Mouse (Mus musculus) macrophage (primary cell): ENCODE measurements around the gene Lactb. TPM values are rescaled to one million over a fixed set of nuclear protein-coding genes. Genes with fewer than 3 reads are reported as not detected.
A peak's percentile ranks its signal among the peaks of the same experiment; 100 is the strongest.

Experiments used
- H3K27ac ChIP-seq: fragments of 350-480 bp; formaldehyde crosslinking; 2 replicates; pipeline ENCODE4 v1.9.0; 2021
- H3K36me3 ChIP-seq: fragments of 350-480 bp; formaldehyde crosslinking; 2 replicates; pipeline ENCODE4 v1.9.0; 2021; ENCODE audit errors: inconsistent target
- H3K4me3 ChIP-seq: fragments of 350-480 bp; formaldehyde crosslinking; 2 replicates; pipeline ENCODE4 v1.9.0; 2021; ENCODE audit errors: inconsistent target
- H3K79me2 ChIP-seq: fragments of 350-480 bp; formaldehyde crosslinking; 2 replicates; pipeline ENCODE4 v1.9.0; 2021; ENCODE audit errors: inconsistent target
- WGBS: methylation state at CpG from one replicate; pipeline ENCODE4 v1.1.7; 2026; ENCODE audit warnings: inconsistent platforms; ENCODE audit not compliant: missing documents; 5-methylcytosine and 5-hydroxymethylcytosine counted together
- polyA plus RNA-seq: library from polyadenylated mRNA; stranded (reverse); fragments of 250-400 nt; gene quantifications from 3 replicates; pipeline ENCODE4 v1.2.4, GENCODE M21; 2018; ENCODE audit warnings: inconsistent platforms

Lactb gene
- polyA plus RNA-seq, 1 experiment from 2014 or later = 53.6 TPM

DNA sequence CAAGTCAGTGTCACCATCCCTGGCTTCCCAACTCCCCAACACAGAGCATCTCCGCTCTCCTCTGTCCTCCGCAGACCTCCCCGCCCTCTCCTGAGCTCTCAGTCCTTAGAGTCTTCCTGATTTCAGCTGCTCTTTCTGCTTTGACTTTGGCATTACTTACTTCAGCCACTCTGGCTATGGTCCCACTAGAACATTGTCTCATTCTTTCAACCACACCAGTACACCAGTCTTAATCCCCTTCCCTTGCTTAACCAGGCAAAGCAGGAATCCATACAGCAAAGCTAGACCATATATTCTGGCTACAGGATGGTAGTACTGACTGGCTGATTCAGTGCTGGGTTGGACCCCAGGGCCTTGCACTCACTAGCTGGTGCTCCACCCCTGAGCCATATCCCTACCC lies 17.8 kb downstream of the Lactb start:
- no peak overlapping the region for H3K4me3 ChIP-seq
- H3K79me2 ChIP-seq = no peaks in the 10 kb centered on the region
- 0 out of 2 replicates have a peak, but pooled peaks cover 10% of the 10 kb centered on the region for H3K36me3 ChIP-seq
- no peak overlapping the region for H3K27ac ChIP-seq
- WGBS = 100% methylated on average over 3 of the region's 3 CpGs

DNA sequence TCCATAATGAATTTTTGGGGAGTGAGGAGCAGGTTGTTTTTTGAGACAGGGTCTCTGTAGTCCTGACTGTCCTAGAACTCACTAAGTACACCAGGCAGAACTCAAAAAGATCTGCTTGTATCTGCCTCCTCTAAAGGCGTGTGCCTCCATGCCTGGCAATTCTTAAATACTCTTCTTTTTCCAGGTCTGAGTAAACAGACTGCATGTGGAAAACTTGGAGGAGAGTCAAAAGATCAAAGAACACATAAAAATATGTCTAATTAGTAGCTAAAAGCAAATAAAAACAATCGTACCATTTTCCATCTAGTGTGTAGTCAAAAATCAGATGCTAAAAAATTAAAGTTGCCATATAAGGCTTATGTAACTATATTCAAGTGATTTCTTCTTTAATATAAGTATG lies 22.4 kb downstream of the Lactb start:
- Histone ChIP-seq H3K36me3 (peaks cover 22% of the 10 kb centered on the region; the same call in 1 of the 2 replicates), H3K27ac (no peak overlapping the region), H3K79me2 (peaks cover 4% of the 10 kb centered on the region; the same call in 1 of the 2 replicates), H3K4me3 (no peak overlapping the region)
- 100% methylated on average over 2 of the region's 2 CpGs for WGBS

DNA sequence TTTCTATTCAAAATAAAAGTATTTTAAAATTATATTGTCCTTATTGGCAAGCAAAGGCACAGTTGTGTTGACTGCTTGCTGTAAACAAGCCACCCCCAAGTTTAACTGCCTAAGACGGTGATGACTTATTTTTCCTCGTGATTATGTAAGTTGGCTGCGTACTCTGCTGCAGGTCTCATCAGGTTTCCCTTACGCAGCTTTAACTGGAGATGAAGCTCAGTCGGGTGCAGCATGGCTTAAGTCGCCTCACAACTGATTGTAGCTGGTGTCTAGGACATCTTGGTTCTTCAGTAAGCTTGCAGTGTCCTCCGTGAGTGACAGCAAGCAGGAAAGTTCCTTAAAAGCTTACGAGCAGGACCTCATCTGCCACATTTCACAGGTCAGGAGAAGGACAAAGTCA lies 23.0 kb downstream of the Lactb start:
- 93% methylated on average over 4 of the region's 8 CpGs for WGBS
- H3K4me3 ChIP-seq = no peak overlapping the region
- no peak overlapping the region for H3K27ac ChIP-seq
- peaks cover 9% of the 10 kb centered on the region for H3K79me2 ChIP-seq
- peaks cover 22% of the 10 kb centered on the region; the same call in 1 of the 2 replicates for H3K36me3 ChIP-seq

DNA sequence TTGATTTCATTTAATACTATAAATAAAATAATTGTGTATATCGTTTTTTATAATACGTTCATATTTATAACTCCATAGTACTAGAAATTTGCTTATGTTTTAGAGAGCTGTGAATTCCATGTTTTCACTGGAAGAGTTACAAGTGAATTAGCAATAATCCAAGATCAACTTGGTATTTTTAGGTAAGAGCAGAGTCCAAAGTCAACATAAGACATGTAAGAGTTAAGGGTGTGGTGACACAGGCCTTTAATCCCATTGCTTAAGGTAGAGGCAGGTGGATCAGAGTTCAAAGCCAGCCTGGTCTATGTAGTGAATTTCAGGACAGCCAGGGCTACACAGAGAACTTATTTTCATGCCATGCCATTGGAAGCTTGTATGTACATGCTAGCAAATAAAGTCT lies 26.7 kb downstream of the Lactb start:
- H3K4me3 ChIP-seq = no peak overlapping the region
- peaks cover 20% of the 10 kb centered on the region for H3K79me2 ChIP-seq
- 100% methylated on average over 2 of the region's 2 CpGs for WGBS
- H3K36me3 ChIP-seq = peaks cover 11% of the 10 kb centered on the region; the same call in 1 of the 2 replicates
- no peak overlapping the region for H3K27ac ChIP-seq

GRCm38 (mm10) chr9:66945647-66946641 lies 29.3 kb downstream of the Lactb start, which contains the start of gene Rps27l:
TSS of gene Rps27l (plus strand) at chr9:66946086.
- peaks cover 20% of the 10 kb centered on the region for H3K79me2 ChIP-seq
- WGBS = under 1% methylated on average over 74 of the region's 77 CpGs
- peak within 1 kb of the TSS; percentile 77 for H3K27ac ChIP-seq
- H3K4me3 ChIP-seq = peak within 1 kb of the TSS; percentile 83
- H3K36me3 ChIP-seq = peaks cover 11% of the 10 kb centered on the region; the same call in 1 of the 2 replicates

DNA sequence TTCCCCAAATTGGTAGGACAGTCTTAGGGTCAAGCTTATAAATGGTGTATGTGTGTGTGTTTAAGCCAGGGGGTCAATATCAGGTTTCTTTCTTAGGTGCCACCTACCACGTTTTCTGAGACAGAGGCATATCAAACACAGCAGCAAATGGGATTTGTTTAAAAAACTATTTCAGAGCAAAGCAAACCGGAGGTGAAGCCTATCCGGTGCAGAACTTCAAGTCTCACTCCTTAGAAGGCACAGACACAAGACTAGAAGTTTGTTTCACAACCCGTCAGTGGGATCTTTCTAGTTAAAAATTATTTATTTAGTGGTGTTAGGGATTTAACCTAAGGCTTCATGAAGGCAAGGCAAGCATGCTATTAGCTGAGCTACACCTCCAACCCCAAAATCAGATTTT lies 30.1 kb downstream of the Lactb start:
- H3K27ac ChIP-seq = peak overlapping the region; percentile 77
- H3K4me3 ChIP-seq = peak overlapping the region; percentile 83
- H3K79me2 ChIP-seq = peaks cover 20% of the 10 kb centered on the region
- peaks cover 11% of the 10 kb centered on the region; the same call in 1 of the 2 replicates for H3K36me3 ChIP-seq
- WGBS = 12% methylated on average over 4 of the region's 4 CpGs

GRCm38 (mm10) chr9:66938836-66939235 lies 36.4 kb downstream of the Lactb start:
- H3K36me3 ChIP-seq = no peaks in the 10 kb centered on the region
- WGBS = 4% methylated on average over 4 of the region's 4 CpGs
- H3K79me2 ChIP-seq = no peaks in the 10 kb centered on the region
- no peak overlapping the region for H3K27ac ChIP-seq
- H3K4me3 ChIP-seq = no peak overlapping the region

GRCm38 (mm10) chr9:66937507-66937906 lies 37.8 kb downstream of the Lactb start:
- Histone ChIP-seq H3K36me3 (no peaks in the 10 kb centered on the region), H3K4me3 (no peak overlapping the region), H3K79me2 (no peaks in the 10 kb centered on the region), H3K27ac (no peak overlapping the region)
- WGBS = 50% methylated on average over 8 of the region's 8 CpGs

- Histone ChIP-seq H3K79me2 (no peaks in the 10 kb centered on the region), H3K4me3 (no peak overlapping the region), H3K27ac (no peak overlapping the region), H3K36me3 (no peaks in the 10 kb centered on the region)
- 94% methylated on average over 19 of the region's 19 CpGs for WGBS
Observed at GRCm38 (mm10) chr9:66933869-66934808, 41.1 kb downstream of the Lactb start.

DNA sequence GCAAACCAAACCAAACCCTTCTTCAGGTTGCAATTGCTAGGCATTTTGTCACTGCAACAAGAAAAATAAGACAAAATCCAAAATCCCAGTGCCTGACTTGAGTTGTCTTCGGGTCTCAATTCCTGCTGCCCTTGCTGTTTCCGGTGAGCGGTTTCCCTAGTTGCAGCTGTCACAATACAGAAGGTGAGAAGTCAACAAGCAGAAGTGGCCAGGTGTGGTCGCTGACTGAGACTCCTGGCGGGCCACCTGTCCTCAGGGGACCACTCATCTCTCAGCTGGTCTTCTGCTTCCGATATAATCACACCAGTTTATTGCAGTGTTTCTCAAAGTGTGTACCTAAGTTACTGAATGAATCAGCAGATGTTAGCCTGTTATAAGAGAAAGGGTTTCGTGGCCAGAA lies 44.9 kb downstream of the Lactb start:
- WGBS = 84% methylated on average over 7 of the region's 7 CpGs
- H3K79me2 ChIP-seq = no peaks in the 10 kb centered on the region
- no peaks in the 10 kb centered on the region for H3K36me3 ChIP-seq
- no peak overlapping the region for H3K27ac ChIP-seq
- no peak overlapping the region for H3K4me3 ChIP-seq

GRCm38 (mm10) chr9:66927696-66928402 lies 47.4 kb downstream of the Lactb start:
- H3K4me3 ChIP-seq = no peak overlapping the region
- no peaks in the 10 kb centered on the region for H3K79me2 ChIP-seq
- no peak overlapping the region for H3K27ac ChIP-seq
- H3K36me3 ChIP-seq = no peaks in the 10 kb centered on the region
- 96% methylated on average over 6 of the region's 8 CpGs for WGBS

DNA sequence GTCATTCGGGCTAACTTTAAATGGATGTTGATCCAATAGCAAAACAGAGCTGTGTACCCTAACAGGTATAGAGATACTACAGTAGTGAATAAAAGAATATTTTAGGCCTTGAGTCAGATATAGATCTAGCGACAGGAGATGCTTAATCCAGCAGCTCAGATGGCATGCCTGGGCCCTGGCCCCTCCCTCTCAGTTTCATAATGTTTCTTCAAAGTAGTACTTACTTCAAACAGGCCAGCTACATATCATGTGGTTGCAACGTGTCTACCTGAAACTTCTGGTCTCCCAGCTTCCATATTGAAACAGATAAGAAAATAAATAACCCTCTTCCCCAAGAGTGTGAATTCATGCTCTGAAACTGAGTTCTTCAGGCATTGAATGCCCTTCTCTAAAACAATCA lies 49.4 kb downstream of the Lactb start:
- no peak overlapping the region for H3K4me3 ChIP-seq
- no peaks in the 10 kb centered on the region for H3K36me3 ChIP-seq
- no peaks in the 10 kb centered on the region for H3K79me2 ChIP-seq
- WGBS = 79% methylated on average over 3 of the region's 3 CpGs
- no peak overlapping the region for H3K27ac ChIP-seq

DNA sequence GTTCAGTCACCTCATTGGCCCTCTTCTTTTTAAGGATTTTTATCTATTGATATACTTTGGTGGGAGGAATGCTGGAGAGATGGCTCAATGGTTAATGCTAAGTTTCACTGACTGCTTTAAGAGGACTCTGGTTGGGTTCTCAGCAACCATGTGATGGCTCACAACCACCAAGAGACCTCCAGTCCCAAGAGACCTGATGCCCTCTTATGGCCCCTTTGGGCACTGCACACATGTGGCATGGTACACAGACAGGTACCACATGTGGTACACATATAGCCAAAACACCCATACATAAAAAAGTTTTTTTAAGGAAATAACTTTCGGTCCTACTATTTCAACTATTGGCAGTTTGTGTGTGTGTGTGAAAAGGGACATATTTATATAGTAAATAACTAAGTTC lies 53.2 kb downstream of the Lactb start:
- Histone ChIP-seq H3K27ac (no peak overlapping the region), H3K36me3 (no peaks in the 10 kb centered on the region), H3K4me3 (no peak overlapping the region), H3K79me2 (peaks cover 24% of the 10 kb centered on the region)
- 88% methylated on average over 1 of the region's 1 CpGs for WGBS
